Mouse (Mus musculus) ES-CJ7 (cell line): ENCODE data around the gene Suclg1.

ENCODE experiments used
- DNase-seq: peaks from one replicate; pipeline ENCODE4 v3.0.0; 2011; ENCODE audit warnings: low read depth, low spot score

Suclg1 gene

DNA sequence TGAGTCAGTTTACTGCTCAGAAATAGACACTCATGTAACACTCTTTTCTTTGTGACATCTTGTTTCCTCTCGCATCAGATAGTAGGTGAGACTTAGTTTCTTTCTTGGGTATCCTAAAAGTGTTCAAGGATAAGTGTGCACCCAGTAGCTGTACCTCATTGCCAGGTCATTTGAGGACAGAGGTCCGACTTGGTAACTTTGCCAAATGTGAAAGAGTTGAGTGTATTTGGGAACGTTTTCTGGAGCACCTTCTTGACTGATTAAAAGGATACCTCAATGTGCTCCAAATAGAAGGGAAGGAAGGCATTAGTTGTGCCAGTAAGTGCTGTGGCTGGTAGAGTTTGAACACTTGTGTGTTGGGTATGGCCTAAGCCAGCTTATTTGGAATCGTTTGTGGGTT lies 1.7 kb downstream of the Suclg1 start:
- DNase-seq = no peak

- no peak for DNase-seq
These were observed 3.2 kb downstream of the Suclg1 start for GRCm38 (mm10) chr6:73251336-73251735.

GRCm38 (mm10) chr6:73252396-73252795 lies 4.2 kb downstream of the Suclg1 start:
- DNase-seq = no peak

DNA sequence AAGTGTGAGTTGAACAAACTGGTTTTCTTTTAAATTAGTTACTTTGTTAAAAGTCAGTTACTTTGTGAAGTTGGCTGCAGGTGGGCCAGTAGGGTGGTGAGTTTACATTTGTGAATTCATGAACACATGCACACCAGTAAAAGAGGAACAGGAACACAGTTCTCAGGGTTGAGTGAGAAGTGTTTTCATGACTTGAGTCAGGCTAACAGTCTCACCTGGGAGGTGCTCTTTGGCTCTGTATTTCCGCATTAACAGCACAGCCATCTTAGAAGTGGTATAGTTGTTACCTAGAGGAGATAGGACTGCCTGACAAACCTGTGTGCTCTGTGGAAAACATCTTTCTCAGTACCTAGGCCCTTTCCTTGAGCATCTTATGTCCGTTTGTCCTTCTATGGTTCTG lies 4.8 kb downstream of the Suclg1 start:
- no peak for DNase-seq

- DNase-seq = no peak
These were observed 5.4 kb downstream of the Suclg1 start for GRCm38 (mm10) chr6:73253584-73253983.

GRCm38 (mm10) chr6:73254307-73255228 lies 6.4 kb downstream of the Suclg1 start:
- DNase-seq = no peak

DNA sequence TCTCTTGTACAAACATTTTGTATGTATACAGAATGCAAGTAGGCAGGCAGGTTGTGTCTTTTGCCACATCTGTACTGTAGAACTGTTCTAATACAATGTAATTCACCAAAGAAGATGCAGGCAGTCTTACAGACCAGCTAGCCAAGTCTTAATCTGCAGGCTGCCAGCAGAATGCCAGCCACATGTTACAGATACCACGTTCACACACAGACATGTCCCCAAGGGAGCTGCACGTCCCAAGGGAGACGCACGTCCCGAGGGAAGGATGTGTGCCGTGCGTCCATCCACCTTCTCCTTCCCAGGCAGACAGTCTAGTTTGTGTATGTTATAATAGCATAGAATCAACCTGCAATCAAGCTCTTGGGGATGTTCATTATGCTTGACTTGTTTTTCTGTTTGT lies 8.9 kb downstream of the Suclg1 start:
- DNase-seq = no peak

GRCm38 (mm10) chr6:73260110-73260509 lies 11.9 kb downstream of the Suclg1 start:
- DNase-seq = no peak

- peak; percentile 18 for DNase-seq
These were observed 16.6 kb downstream of the Suclg1 start for GRCm38 (mm10) chr6:73264801-73265200.

DNA sequence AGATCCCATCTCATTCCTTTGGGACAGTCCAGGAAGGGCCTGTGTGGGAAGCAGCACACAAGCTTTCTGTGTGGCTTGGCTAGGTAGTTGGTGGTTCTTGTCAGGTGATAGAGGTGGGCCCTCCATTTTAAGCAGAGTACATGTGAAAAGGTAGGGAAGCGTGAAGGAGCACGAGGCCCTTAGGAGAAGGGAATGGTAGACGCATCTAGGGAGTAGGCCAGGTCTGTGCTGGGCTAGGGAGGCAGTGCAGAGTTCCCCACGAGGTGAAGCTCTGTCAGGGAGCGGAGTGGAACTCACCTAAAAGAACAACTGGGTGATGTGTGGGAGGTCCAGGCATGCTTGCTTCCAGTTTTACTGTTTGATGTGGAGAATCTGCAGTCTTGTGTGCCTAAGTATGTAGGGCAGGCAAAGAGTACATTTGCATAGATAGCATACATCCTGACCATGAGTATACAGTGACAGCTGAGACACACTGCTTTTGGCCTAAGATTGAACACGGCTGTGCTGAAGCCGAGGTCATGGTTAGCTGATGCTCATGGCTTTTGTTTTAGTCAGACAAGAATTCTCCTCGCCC lies 19.6 kb downstream of the Suclg1 start:
- no peak for DNase-seq

DNA sequence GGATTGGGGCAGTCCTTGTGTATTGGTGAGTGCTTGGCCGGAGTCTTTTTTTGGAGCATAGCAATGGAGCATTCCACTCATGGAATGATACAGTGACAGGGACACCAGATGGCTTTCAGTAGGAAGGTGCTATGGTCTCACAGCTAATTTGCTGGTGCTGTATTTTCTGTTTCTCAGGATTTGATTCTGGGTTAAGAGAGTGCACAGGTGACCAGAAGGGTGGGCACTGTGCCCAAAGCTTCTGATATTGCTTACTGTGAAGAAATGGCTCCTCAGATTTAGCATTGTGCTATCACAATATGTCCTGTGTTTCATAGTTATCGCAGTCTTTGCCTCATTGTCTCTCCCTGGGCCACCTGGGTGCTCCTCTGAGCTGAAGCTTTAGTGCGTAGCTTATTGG lies 21.2 kb downstream of the Suclg1 start:
- no peak for DNase-seq

GRCm38 (mm10) chr6:73271546-73272091 lies 23.4 kb downstream of the Suclg1 start:
- DNase-seq = no peak

- no peak for DNase-seq
These were observed 26.8 kb downstream of the Suclg1 start for GRCm38 (mm10) chr6:73275002-73275401.

- no peak for DNase-seq
These were observed 31.5 kb downstream of the Suclg1 start for GRCm38 (mm10) chr6:73279681-73280080.

GRCm38 (mm10) chr6:73280546-73281115 lies 32.4 kb downstream of the Suclg1 start:
- DNase-seq = no peak

GRCm38 (mm10) chr6:73286326-73286725 lies 38.1 kb downstream of the Suclg1 start:
- peak; percentile 62 for DNase-seq

- no peak for DNase-seq
These were observed 58.7 kb downstream of the Suclg1 start for GRCm38 (mm10) chr6:73306837-73307236.

- DNase-seq = no peak
These were observed 60.7 kb downstream of the Suclg1 start for GRCm38 (mm10) chr6:73308685-73309520.

- DNase-seq = peak; percentile 57
These were observed 63.2 kb downstream of the Suclg1 start for GRCm38 (mm10) chr6:73311335-73311734.

DNA sequence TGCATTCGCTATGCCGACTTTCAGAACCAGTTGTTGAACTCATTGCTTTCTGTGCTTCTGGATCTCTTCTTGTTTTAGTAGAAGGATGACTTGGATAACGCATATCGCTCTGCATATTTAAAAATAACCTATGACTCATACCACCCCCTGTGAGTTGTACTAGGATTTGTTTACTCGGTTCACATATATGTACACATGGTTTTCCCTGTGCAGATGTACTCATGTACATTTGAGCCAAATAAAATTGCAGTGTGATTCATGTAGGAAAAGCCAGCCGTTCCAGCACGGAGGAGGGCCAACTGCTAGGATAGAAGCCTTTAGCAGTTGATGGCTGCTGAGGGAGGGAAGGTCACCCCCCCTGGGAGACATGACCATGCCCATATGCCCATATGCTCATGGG lies 63.6 kb downstream of the Suclg1 start:
- no peak for DNase-seq

DNA sequence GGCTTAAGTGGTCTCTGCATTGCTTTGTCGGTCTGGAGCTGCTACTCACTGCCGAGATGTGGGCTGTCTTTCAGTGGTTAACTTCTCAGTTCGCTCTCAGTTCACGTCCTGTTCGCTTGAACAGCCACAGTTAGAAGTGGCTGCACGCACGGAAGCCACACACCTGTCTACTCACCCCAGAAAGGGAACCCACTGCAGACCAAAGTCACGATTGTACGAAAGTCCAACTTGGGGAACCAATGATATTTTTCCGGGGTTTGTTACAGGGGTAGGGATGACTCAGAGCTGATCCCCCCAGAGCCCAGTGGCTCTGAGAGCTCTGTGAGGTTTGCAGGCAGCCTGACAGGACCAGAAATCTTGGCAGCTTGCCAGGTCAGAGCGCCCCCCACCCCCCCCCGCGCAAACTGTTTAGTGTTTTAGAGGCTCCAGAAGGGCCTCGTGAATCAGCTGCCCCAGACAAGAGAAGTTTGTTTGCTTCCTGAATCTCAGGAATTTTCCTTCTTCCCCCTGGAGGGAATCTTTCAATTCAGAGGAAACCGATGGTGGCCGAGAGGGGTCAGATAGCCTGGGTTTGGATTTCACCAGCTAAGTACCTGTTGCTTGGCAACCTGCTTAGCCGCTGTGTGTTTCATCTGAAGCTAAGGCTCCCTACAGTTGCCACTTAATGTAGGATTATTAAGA lies 66.9 kb downstream of the Suclg1 start:
- DNase-seq = peak; percentile 91
